Mouse (Mus musculus): ENCODE measurements at regions not wholly inside any gene's neighbourhood (a gene's known extent, or its start where the extent isn't known, plus 50 kb on each side); places are given as distances from the start of the nearest gene placed in this dataset.

- ATAC-seq (ENCODE audit: low FRiP score) (no peak), DNase-seq (ENCODE audit: low spot score) (no peak)
- Histone ChIP-seq H3K9me3 (ENCODE audit: control insufficient read depth, low read length) (no peaks in the 10 kb centered on the region), H3K27ac (ENCODE audit: low read depth, low read length) (no peak overlapping the region), H3K9ac (ENCODE audit: low read depth, low read length) (no peak overlapping the region), H3K4me3 (ENCODE audit: low read depth, low read length) (no peak overlapping the region), H3K36me3 (ENCODE audit: control insufficient read depth, insufficient read depth, low read length) (no peaks in the 10 kb centered on the region), H3K4me1 (replicated peaks; ENCODE audit: control insufficient read depth, insufficient read depth, low read length) (peaks cover 3% of the 10 kb centered on the region), H3K27me3 (ENCODE audit: control insufficient read depth, insufficient read depth, low read length) (no peaks in the 10 kb centered on the region), H3K4me2 (replicated peaks; ENCODE audit: low read depth, low read length) (no peak overlapping the region)
- WGBS: 83% methylated on average over 10 of the region's 10 CpGs
These were observed 220.2 kb upstream of the Spdye4c start for GRCm38 (mm10) chr2:128370821-128371220.

GRCm38 (mm10) chr2:128372204-128372603 is 218.8 kb upstream of the Spdye4c start:
- DNase-seq (ENCODE audit: low spot score): no peak
- Histone ChIP-seq H3K27me3 (ENCODE audit: control insufficient read depth, insufficient read depth, low read length) (no peaks in the 10 kb centered on the region), H3K4me1 (replicated peaks; ENCODE audit: control insufficient read depth, insufficient read depth, low read length) (peaks cover 3% of the 10 kb centered on the region), H3K36me3 (ENCODE audit: control insufficient read depth, insufficient read depth, low read length) (no peaks in the 10 kb centered on the region), H3K4me2 (replicated peaks; ENCODE audit: low read depth, low read length) (no peak overlapping the region), H3K9me3 (ENCODE audit: control insufficient read depth, low read length) (no peaks in the 10 kb centered on the region), H3K27ac (ENCODE audit: low read depth, low read length) (no peak overlapping the region), H3K4me3 (ENCODE audit: low read depth, low read length) (no peak overlapping the region), H3K9ac (ENCODE audit: low read depth, low read length) (no peak overlapping the region)
- WGBS: 87% methylated on average over 13 of the region's 13 CpGs
- no peak for ATAC-seq (ENCODE audit: low FRiP score)

- Histone ChIP-seq H3K4me1 (replicated peaks; ENCODE audit: control insufficient read depth, insufficient read depth, low read length) (peaks cover 3% of the 10 kb centered on the region), H3K4me3 (ENCODE audit: low read depth, low read length) (no peak overlapping the region), H3K27me3 (ENCODE audit: control insufficient read depth, insufficient read depth, low read length) (no peaks in the 10 kb centered on the region), H3K4me2 (replicated peaks; ENCODE audit: low read depth, low read length) (no peak overlapping the region), H3K9ac (ENCODE audit: low read depth, low read length) (no peak overlapping the region), H3K9me3 (ENCODE audit: control insufficient read depth, low read length) (no peaks in the 10 kb centered on the region), H3K36me3 (ENCODE audit: control insufficient read depth, insufficient read depth, low read length) (no peaks in the 10 kb centered on the region), H3K27ac (ENCODE audit: low read depth, low read length) (no peak overlapping the region)
- ATAC-seq (ENCODE audit: low FRiP score): no peak
- DNase-seq (ENCODE audit: low spot score): no peak
- WGBS: 35% methylated on average over 12 of the region's 12 CpGs
These were observed 217.4 kb upstream of the Spdye4c start for GRCm38 (mm10) chr2:128373363-128374252.

- WGBS: 97% methylated on average over 2 of the region's 2 CpGs
- Histone ChIP-seq H3K27me3 (ENCODE audit: control insufficient read depth, insufficient read depth, low read length) (no peaks in the 10 kb centered on the region), H3K9me3 (ENCODE audit: control insufficient read depth, low read length) (no peaks in the 10 kb centered on the region), H3K4me3 (ENCODE audit: low read depth, low read length) (no peak overlapping the region), H3K36me3 (ENCODE audit: control insufficient read depth, insufficient read depth, low read length) (no peaks in the 10 kb centered on the region), H3K9ac (ENCODE audit: low read depth, low read length) (no peak overlapping the region), H3K4me2 (replicated peaks; ENCODE audit: low read depth, low read length) (no peak overlapping the region), H3K4me1 (replicated peaks; ENCODE audit: control insufficient read depth, insufficient read depth, low read length) (peaks cover 3% of the 10 kb centered on the region), H3K27ac (ENCODE audit: low read depth, low read length) (no peak overlapping the region)
- DNase-seq (ENCODE audit: low spot score) (no peak), ATAC-seq (ENCODE audit: low FRiP score) (no peak)
These were observed 216.8 kb upstream of the Spdye4c start for GRCm38 (mm10) chr2:128374253-128374566.

GRCm38 (mm10) chr2:128374926-128375325 is 216.1 kb upstream of the Spdye4c start:
- H3K36me3 ChIP-seq (ENCODE audit: control insufficient read depth, insufficient read depth, low read length): no peaks in the 10 kb centered on the region
- H3K9ac ChIP-seq (ENCODE audit: low read depth, low read length): no peak overlapping the region
- ATAC-seq (ENCODE audit: low FRiP score): no peak
- no peaks in the 10 kb centered on the region for H3K27me3 ChIP-seq (ENCODE audit: control insufficient read depth, insufficient read depth, low read length)
- DNase-seq (ENCODE audit: low spot score): no peak
- peaks cover 3% of the 10 kb centered on the region for H3K4me1 ChIP-seq (replicated peaks; ENCODE audit: control insufficient read depth, insufficient read depth, low read length)
- 94% methylated on average over 5 of the region's 5 CpGs for WGBS
- no peak overlapping the region for H3K4me2 ChIP-seq (replicated peaks; ENCODE audit: low read depth, low read length)
- no peaks in the 10 kb centered on the region for H3K9me3 ChIP-seq (ENCODE audit: control insufficient read depth, low read length)
- H3K27ac ChIP-seq (ENCODE audit: low read depth, low read length): no peak overlapping the region
- H3K4me3 ChIP-seq (ENCODE audit: low read depth, low read length): no peak overlapping the region

GRCm38 (mm10) chr2:128375827-128376226 is 215.2 kb upstream of the Spdye4c start:
- 91% methylated on average over 3 of the region's 3 CpGs for WGBS
- DNase-seq (ENCODE audit: low spot score): no peak
- ATAC-seq (ENCODE audit: low FRiP score): no peak
- Histone ChIP-seq H3K9ac (ENCODE audit: low read depth, low read length) (no peak overlapping the region), H3K9me3 (ENCODE audit: control insufficient read depth, low read length) (no peaks in the 10 kb centered on the region), H3K36me3 (ENCODE audit: control insufficient read depth, insufficient read depth, low read length) (no peaks in the 10 kb centered on the region), H3K4me1 (replicated peaks; ENCODE audit: control insufficient read depth, insufficient read depth, low read length) (peaks cover 3% of the 10 kb centered on the region), H3K4me3 (ENCODE audit: low read depth, low read length) (no peak overlapping the region), H3K27me3 (ENCODE audit: control insufficient read depth, insufficient read depth, low read length) (no peaks in the 10 kb centered on the region), H3K4me2 (replicated peaks; ENCODE audit: low read depth, low read length) (no peak overlapping the region), H3K27ac (ENCODE audit: low read depth, low read length) (no peak overlapping the region)

DNA sequence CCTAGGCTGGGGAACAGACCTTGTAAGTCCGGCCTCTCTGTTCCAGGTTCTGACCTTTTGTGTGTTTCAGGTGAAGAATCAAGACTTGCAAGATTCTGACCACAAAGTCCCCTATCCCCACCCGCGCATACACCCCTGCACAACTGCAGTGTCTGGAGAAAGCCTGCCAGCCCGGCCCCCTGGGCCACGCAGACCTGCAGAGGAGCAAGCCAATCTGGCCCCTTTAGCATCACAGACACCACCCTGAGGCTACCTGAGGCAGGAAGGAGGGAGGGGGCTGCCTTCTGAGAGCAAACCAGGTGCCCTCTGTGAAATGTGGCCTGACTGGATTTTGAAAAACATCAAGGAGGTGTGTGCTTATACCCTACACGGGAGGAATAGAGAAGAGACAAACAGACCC is 213.8 kb upstream of the Spdye4c start:
- DNase-seq (ENCODE audit: low spot score): no peak
- no peak overlapping the region for H3K4me2 ChIP-seq (replicated peaks; ENCODE audit: low read depth, low read length)
- no peak overlapping the region for H3K4me3 ChIP-seq (ENCODE audit: low read depth, low read length)
- no peak overlapping the region for H3K9ac ChIP-seq (ENCODE audit: low read depth, low read length)
- H3K27ac ChIP-seq (ENCODE audit: low read depth, low read length): no peak overlapping the region
- H3K4me1 ChIP-seq (replicated peaks; ENCODE audit: control insufficient read depth, insufficient read depth, low read length): peaks cover 3% of the 10 kb centered on the region
- H3K36me3 ChIP-seq (ENCODE audit: control insufficient read depth, insufficient read depth, low read length): no peaks in the 10 kb centered on the region
- ATAC-seq (ENCODE audit: low FRiP score): no peak
- no peaks in the 10 kb centered on the region for H3K9me3 ChIP-seq (ENCODE audit: control insufficient read depth, low read length)
- 72% methylated on average over 6 of the region's 6 CpGs for WGBS
- H3K27me3 ChIP-seq (ENCODE audit: control insufficient read depth, insufficient read depth, low read length): no peaks in the 10 kb centered on the region

GRCm38 (mm10) chr2:128377680-128378079 is 213.3 kb upstream of the Spdye4c start:
- Histone ChIP-seq H3K4me2 (replicated peaks; ENCODE audit: low read depth, low read length) (no peak overlapping the region), H3K27ac (ENCODE audit: low read depth, low read length) (no peak overlapping the region), H3K27me3 (ENCODE audit: control insufficient read depth, insufficient read depth, low read length) (no peaks in the 10 kb centered on the region), H3K9me3 (ENCODE audit: control insufficient read depth, low read length) (no peaks in the 10 kb centered on the region), H3K4me1 (replicated peaks; ENCODE audit: control insufficient read depth, insufficient read depth, low read length) (peaks cover 3% of the 10 kb centered on the region), H3K9ac (ENCODE audit: low read depth, low read length) (no peak overlapping the region), H3K4me3 (ENCODE audit: low read depth, low read length) (no peak overlapping the region), H3K36me3 (ENCODE audit: control insufficient read depth, insufficient read depth, low read length) (no peaks in the 10 kb centered on the region)
- ATAC-seq (ENCODE audit: low FRiP score) (no peak), DNase-seq (ENCODE audit: low spot score) (no peak)
- WGBS: 83% methylated on average over 10 of the region's 10 CpGs

GRCm38 (mm10) chr2:128378456-128378855 is 212.6 kb upstream of the Spdye4c start:
- no peaks in the 10 kb centered on the region for H3K36me3 ChIP-seq (ENCODE audit: control insufficient read depth, insufficient read depth, low read length)
- 79% methylated on average over 7 of the region's 7 CpGs for WGBS
- ATAC-seq (ENCODE audit: low FRiP score): no peak
- peaks cover 3% of the 10 kb centered on the region for H3K4me1 ChIP-seq (replicated peaks; ENCODE audit: control insufficient read depth, insufficient read depth, low read length)
- no peaks in the 10 kb centered on the region for H3K9me3 ChIP-seq (ENCODE audit: control insufficient read depth, low read length)
- no peak overlapping the region for H3K9ac ChIP-seq (ENCODE audit: low read depth, low read length)
- H3K4me2 ChIP-seq (replicated peaks; ENCODE audit: low read depth, low read length): no peak overlapping the region
- no peak overlapping the region for H3K27ac ChIP-seq (ENCODE audit: low read depth, low read length)
- H3K4me3 ChIP-seq (ENCODE audit: low read depth, low read length): no peak overlapping the region
- no peak for DNase-seq (ENCODE audit: low spot score)
- no peaks in the 10 kb centered on the region for H3K27me3 ChIP-seq (ENCODE audit: control insufficient read depth, insufficient read depth, low read length)

All from hindbrain, embryonic 11.5 days (tissue).